Mouse (Mus musculus): ENCODE results near the gene Cldnd1. TPM values are rescaled to one million over a fixed set of nuclear protein-coding genes. Genes with fewer than 3 reads are reported as not detected.

Cldnd1 gene
- total RNA-seq (2023) = 44.7 TPM

GRCm38 (mm10) chr16:58727477-58728131 is at the start of gene Cldnd1:
Cldnd1 (plus strand) TSS chr16:58727910.

GRCm38 (mm10) chr16:58718666-58719120 is 9.0 kb upstream of the Cldnd1 start, which contains the start of gene Gpr15:
Gpr15 (minus strand) TSS chr16:58719070.

GRCm38 (mm10) chr16:58763076-58763475 is 35.4 kb downstream of the Cldnd1 start, which contains the start of gene Olfr172:
Olfr172 (minus strand) TSS chr16:58763176.

Other genes with a start within 250 kb of the Cldnd1 start
- gene St3gal6, start 203.7 kb upstream of the Cldnd1 start, total RNA-seq (2023) = 35.7 TPM
- gene Gm813, start 110.9 kb upstream of the Cldnd1 start, total RNA-seq (2023) = not detected
- gene E330017A01Rik, start 89.2 kb upstream of the Cldnd1 start, total RNA-seq (2023) = not detected
- 12.8 TPM for gene Cpox, start 57.6 kb upstream of the Cldnd1 start, total RNA-seq (2023)
- gene Gpr15, start 8.8 kb upstream of the Cldnd1 start, total RNA-seq (2023) = not detected
- gene Olfr172, start 35.3 kb downstream of the Cldnd1 start, total RNA-seq (2023) = not detected
- gene Olfr173, start 72.4 kb downstream of the Cldnd1 start, total RNA-seq (2023) = not detected
- not detected for gene Olfr175-ps1, start 98.9 kb downstream of the Cldnd1 start, total RNA-seq (2023)
- not detected for gene Olfr177, start 146.9 kb downstream of the Cldnd1 start, total RNA-seq (2023)
- gene Olfr178, start 164.2 kb downstream of the Cldnd1 start, total RNA-seq (2023) = not detected
- gene Olfr181, start 200.8 kb downstream of the Cldnd1 start, total RNA-seq (2023) = not detected
- not detected for gene Olfr180, start 201.5 kb downstream of the Cldnd1 start, total RNA-seq (2023)